Mouse (Mus musculus): ENCODE measurements around the gene Dpep1. TPM values are rescaled to one million over a fixed set of nuclear protein-coding genes. Genes with fewer than 3 reads are reported as not detected.

Dpep1 gene
- polyA plus RNA-seq (2016; fragmentation: Nextera tagmentation; extraction: Ambion mirVana) = 0.56 TPM in 2 replicates

- H3K27ac ChIP-seq (replicated peaks) = no peak within 1 kb of the TSS
- WGBS = 51% methylated on average over 19 of the region's 19 CpGs
- no peaks in the 10 kb centered on the region; the same call in 1 of the 2 replicates for H3K27me3 ChIP-seq
- H3K9me3 ChIP-seq = no peaks in the 10 kb centered on the region
- no peak within 1 kb of the TSS for H3K9ac ChIP-seq (replicated peaks)
- H3K4me1 ChIP-seq = 0 out of 2 replicates have a peak, but pooled peaks cover 2% of the 10 kb centered on the region
- no peak within 1 kb of the TSS for H3K4me2 ChIP-seq (replicated peaks)
- no peak within 1 kb of the TSS for H3K4me3 ChIP-seq
- no peak for ATAC-seq (ENCODE audit: low FRiP score, low read depth)
- no peaks in the 10 kb centered on the region for H3K36me3 ChIP-seq
Observed at GRCm38 (mm10) chr8:123185566-123186409, at the start of gene Dpep1. Dpep1 (plus strand) TSS chr8:123186242.

GRCm38 (mm10) chr8:123136287-123136686 lies 49.8 kb upstream of the Dpep1 start:
- Histone ChIP-seq H3K9me3 (peaks cover 3% of the 10 kb centered on the region; the same call in 1 of the 2 replicates), H3K9ac (replicated peaks) (no peak overlapping the region), H3K4me3 (no peak overlapping the region), H3K4me1 (peaks cover 29% of the 10 kb centered on the region), H3K36me3 (no peaks in the 10 kb centered on the region), H3K27me3 (no peaks in the 10 kb centered on the region; the same call in 1 of the 2 replicates), H3K27ac (replicated peaks) (no peak overlapping the region), H3K4me2 (replicated peaks) (no peak overlapping the region)
- ATAC-seq (ENCODE audit: low FRiP score, low read depth) = no peak
- WGBS = 84% methylated on average over 9 of the region's 9 CpGs

- 0 out of 2 replicates have a peak, but pooled peaks have one; percentile 47 for ATAC-seq (ENCODE audit: low FRiP score, low read depth)
- no peak overlapping the region for H3K4me3 ChIP-seq
- H3K36me3 ChIP-seq = no peaks in the 10 kb centered on the region
- 25% methylated on average over 2 of the region's 2 CpGs for WGBS
- no peaks in the 10 kb centered on the region; the same call in 1 of the 2 replicates for H3K27me3 ChIP-seq
- H3K9me3 ChIP-seq = peaks cover 3% of the 10 kb centered on the region; the same call in 1 of the 2 replicates
- no peak overlapping the region; the same call in 1 of the 2 replicates for H3K27ac ChIP-seq (replicated peaks)
- H3K4me2 ChIP-seq (replicated peaks) = no peak overlapping the region
- peaks cover 29% of the 10 kb centered on the region for H3K4me1 ChIP-seq
- no peak overlapping the region for H3K9ac ChIP-seq (replicated peaks)
Observed at GRCm38 (mm10) chr8:123137645-123138077, 48.4 kb upstream of the Dpep1 start.

- Histone ChIP-seq H3K9ac (replicated peaks) (no peak overlapping the region), H3K4me1 (peaks cover 29% of the 10 kb centered on the region), H3K9me3 (no peaks in the 10 kb centered on the region), H3K27me3 (no peaks in the 10 kb centered on the region; the same call in 1 of the 2 replicates), H3K27ac (replicated peaks) (no peak overlapping the region), H3K4me3 (no peak overlapping the region), H3K36me3 (no peaks in the 10 kb centered on the region), H3K4me2 (replicated peaks) (no peak overlapping the region)
- 74% methylated on average over 4 of the region's 4 CpGs for WGBS
- no peak for ATAC-seq (ENCODE audit: low FRiP score, low read depth)
Observed at GRCm38 (mm10) chr8:123138741-123139140, 47.3 kb upstream of the Dpep1 start.

GRCm38 (mm10) chr8:123141741-123142462 lies 44.1 kb upstream of the Dpep1 start:
- H3K27me3 ChIP-seq = no peaks in the 10 kb centered on the region; the same call in 1 of the 2 replicates
- H3K9me3 ChIP-seq = no peaks in the 10 kb centered on the region
- H3K27ac ChIP-seq (replicated peaks) = no peak overlapping the region
- 87% methylated on average over 14 of the region's 14 CpGs for WGBS
- no peak for ATAC-seq (ENCODE audit: low FRiP score, low read depth)
- no peak overlapping the region for H3K4me2 ChIP-seq (replicated peaks)
- no peak overlapping the region for H3K9ac ChIP-seq (replicated peaks)
- no peaks in the 10 kb centered on the region for H3K36me3 ChIP-seq
- peaks cover 14% of the 10 kb centered on the region; the same call in 1 of the 2 replicates for H3K4me1 ChIP-seq
- H3K4me3 ChIP-seq = no peak overlapping the region

GRCm38 (mm10) chr8:123145279-123145678 lies 40.8 kb upstream of the Dpep1 start:
- H3K9me3 ChIP-seq = no peaks in the 10 kb centered on the region
- no peak overlapping the region for H3K4me3 ChIP-seq
- no peak overlapping the region for H3K27ac ChIP-seq (replicated peaks)
- no peak overlapping the region for H3K4me2 ChIP-seq (replicated peaks)
- H3K9ac ChIP-seq (replicated peaks) = no peak overlapping the region
- H3K4me1 ChIP-seq = no peaks in the 10 kb centered on the region
- no peaks in the 10 kb centered on the region for H3K27me3 ChIP-seq
- H3K36me3 ChIP-seq = no peaks in the 10 kb centered on the region
- 55% methylated on average over 6 of the region's 6 CpGs for WGBS
- no peak for ATAC-seq (ENCODE audit: low FRiP score, low read depth)

- Histone ChIP-seq H3K4me3 (no peak overlapping the region), H3K9ac (replicated peaks) (no peak overlapping the region), H3K4me1 (no peaks in the 10 kb centered on the region), H3K36me3 (no peaks in the 10 kb centered on the region), H3K9me3 (no peaks in the 10 kb centered on the region), H3K27me3 (no peaks in the 10 kb centered on the region), H3K4me2 (replicated peaks) (no peak overlapping the region), H3K27ac (replicated peaks) (peak overlapping the region; percentile 25; the same call in 1 of the 2 replicates)
- no peak for ATAC-seq (ENCODE audit: low FRiP score, low read depth)
- 76% methylated on average over 7 of the region's 7 CpGs for WGBS
Observed at GRCm38 (mm10) chr8:123146390-123146789, 39.7 kb upstream of the Dpep1 start.

- Histone ChIP-seq H3K9me3 (no peaks in the 10 kb centered on the region), H3K27me3 (no peaks in the 10 kb centered on the region), H3K4me1 (no peaks in the 10 kb centered on the region), H3K4me2 (replicated peaks) (no peak overlapping the region), H3K36me3 (no peaks in the 10 kb centered on the region), H3K4me3 (no peak overlapping the region), H3K27ac (replicated peaks) (no peak overlapping the region), H3K9ac (replicated peaks) (no peak overlapping the region)
- WGBS = 81% methylated on average over 9 of the region's 9 CpGs
- ATAC-seq (ENCODE audit: low FRiP score, low read depth) = no peak
Observed at GRCm38 (mm10) chr8:123150737-123151171, 35.3 kb upstream of the Dpep1 start.

GRCm38 (mm10) chr8:123155177-123155576 lies 30.9 kb upstream of the Dpep1 start:
- ATAC-seq (ENCODE audit: low FRiP score, low read depth) = no peak
- no peaks in the 10 kb centered on the region for H3K27me3 ChIP-seq
- H3K4me3 ChIP-seq = no peak overlapping the region
- H3K4me2 ChIP-seq (replicated peaks) = no peak overlapping the region
- WGBS = 81% methylated on average over 5 of the region's 5 CpGs
- peaks cover 9% of the 10 kb centered on the region; the same call in 1 of the 2 replicates for H3K4me1 ChIP-seq
- no peaks in the 10 kb centered on the region for H3K36me3 ChIP-seq
- no peak overlapping the region for H3K9ac ChIP-seq (replicated peaks)
- H3K27ac ChIP-seq (replicated peaks) = no peak overlapping the region
- no peaks in the 10 kb centered on the region for H3K9me3 ChIP-seq

- H3K4me2 ChIP-seq (replicated peaks) = no peak overlapping the region
- H3K27ac ChIP-seq (replicated peaks) = no peak overlapping the region
- no peaks in the 10 kb centered on the region for H3K36me3 ChIP-seq
- peaks cover 9% of the 10 kb centered on the region; the same call in 1 of the 2 replicates for H3K4me1 ChIP-seq
- H3K9me3 ChIP-seq = no peaks in the 10 kb centered on the region
- 74% methylated on average over 9 of the region's 9 CpGs for WGBS
- H3K27me3 ChIP-seq = no peaks in the 10 kb centered on the region
- no peak overlapping the region for H3K4me3 ChIP-seq
- no peak overlapping the region for H3K9ac ChIP-seq (replicated peaks)
- no peak for ATAC-seq (ENCODE audit: low FRiP score, low read depth)
Observed at GRCm38 (mm10) chr8:123156070-123156773, 29.8 kb upstream of the Dpep1 start.

- no peak for ATAC-seq (ENCODE audit: low FRiP score, low read depth)
- H3K27ac ChIP-seq (replicated peaks) = no peak within 1 kb of the TSS
- no peaks in the 10 kb centered on the region for H3K27me3 ChIP-seq
- H3K9ac ChIP-seq (replicated peaks) = no peak within 1 kb of the TSS
- H3K4me3 ChIP-seq = no peak within 1 kb of the TSS; the same call in 1 of the 2 replicates
- H3K9me3 ChIP-seq = no peaks in the 10 kb centered on the region
- WGBS = 36% methylated on average over 13 of the region's 13 CpGs
- H3K4me1 ChIP-seq = peaks cover 9% of the 10 kb centered on the region; the same call in 1 of the 2 replicates
- H3K36me3 ChIP-seq = no peaks in the 10 kb centered on the region
- H3K4me2 ChIP-seq (replicated peaks) = no peak within 1 kb of the TSS; the same call in 1 of the 2 replicates
Observed at GRCm38 (mm10) chr8:123157888-123158465, 28.1 kb upstream of the Dpep1 start, which contains the start of gene Sult5a1. Sult5a1 (minus strand) TSS chr8:123158315.

Measured in midbrain, embryonic 12.5 days (tissue).